Mouse (Mus musculus): ENCODE results near the gene Olfr1378. TPM values are rescaled to one million over a fixed set of nuclear protein-coding genes. Genes with fewer than 3 reads are reported as not detected.

Gene Olfr1378
- polyA plus RNA-seq, 1 experiment, result 0.04 TPM

- Histone ChIP-seq H3K27me3 (ENCODE audit: control insufficient read depth, insufficient read depth, low read length) (no peaks in the 10 kb centered on the region), H3K4me1 (ENCODE audit: control insufficient read depth, insufficient read depth, low read length) (no peaks in the 10 kb centered on the region), H3K4me3 (ENCODE audit: control insufficient read depth, low read depth, low read length) (no peak within 1 kb of the TSS), H3K36me3 (ENCODE audit: control insufficient read depth, insufficient read depth, low read length) (no peaks in the 10 kb centered on the region), H3K27ac (ENCODE audit: control insufficient read depth, insufficient read depth, low read depth, low read length) (no peak within 1 kb of the TSS)
- TF ChIP-seq CTCF (IDR thresholded peaks at IDR 0.05; ENCODE audit: control insufficient read depth, insufficient read depth, insufficient replicate concordance, low read depth, low read length) (no peak), POLR2A (IDR thresholded peaks at IDR 0.05; ENCODE audit: control insufficient read depth, low read depth, low read length) (no peak)
Measured at GRCm38 (mm10) chr11:51003296-51003695, 37.0 kb downstream of the Olfr1378 start, which contains the start of gene Olfr51. Gene Olfr51 (plus strand): TSS chr11:51003596.

GRCm38 (mm10) chr11:51011821-51012220, 45.5 kb downstream of the Olfr1378 start:
- Histone ChIP-seq H3K4me1 (ENCODE audit: control insufficient read depth, insufficient read depth, low read length) (no peaks in the 10 kb centered on the region), H3K27me3 (ENCODE audit: control insufficient read depth, insufficient read depth, low read length) (no peaks in the 10 kb centered on the region), H3K27ac (ENCODE audit: control insufficient read depth, insufficient read depth, low read depth, low read length) (no peak overlapping the region), H3K4me3 (ENCODE audit: control insufficient read depth, low read depth, low read length) (no peak overlapping the region), H3K36me3 (ENCODE audit: control insufficient read depth, insufficient read depth, low read length) (no peaks in the 10 kb centered on the region)
- no peak for TF ChIP-seq CTCF (IDR thresholded peaks at IDR 0.05; ENCODE audit: control insufficient read depth, insufficient read depth, insufficient replicate concordance, low read depth, low read length)
- TF ChIP-seq POLR2A (IDR thresholded peaks at IDR 0.05; ENCODE audit: control insufficient read depth, low read depth, low read length), result no peak

- Histone ChIP-seq H3K36me3 (ENCODE audit: control insufficient read depth, insufficient read depth, low read length) (no peaks in the 10 kb centered on the region), H3K27me3 (ENCODE audit: control insufficient read depth, insufficient read depth, low read length) (no peaks in the 10 kb centered on the region), H3K4me1 (ENCODE audit: control insufficient read depth, insufficient read depth, low read length) (no peaks in the 10 kb centered on the region), H3K4me3 (ENCODE audit: control insufficient read depth, low read depth, low read length) (no peak within 1 kb of the TSS), H3K27ac (ENCODE audit: control insufficient read depth, insufficient read depth, low read depth, low read length) (no peak within 1 kb of the TSS)
- TF ChIP-seq POLR2A (IDR thresholded peaks at IDR 0.05; ENCODE audit: control insufficient read depth, low read depth, low read length) (no peak), CTCF (IDR thresholded peaks at IDR 0.05; ENCODE audit: control insufficient read depth, insufficient read depth, insufficient replicate concordance, low read depth, low read length) (no peak)
Measured at GRCm38 (mm10) chr11:51013936-51014335, 47.6 kb downstream of the Olfr1378 start, which contains the start of gene Olfr54. Gene Olfr54 (plus strand): TSS chr11:51014236.

- no peak overlapping the region for H3K4me3 ChIP-seq (ENCODE audit: control insufficient read depth, low read depth, low read length)
- no peak overlapping the region for H3K27ac ChIP-seq (ENCODE audit: control insufficient read depth, insufficient read depth, low read depth, low read length)
- TF ChIP-seq POLR2A (IDR thresholded peaks at IDR 0.05; ENCODE audit: control insufficient read depth, low read depth, low read length), result no peak
- no peak for TF ChIP-seq CTCF (IDR thresholded peaks at IDR 0.05; ENCODE audit: control insufficient read depth, insufficient read depth, insufficient replicate concordance, low read depth, low read length)
- H3K4me1 ChIP-seq (ENCODE audit: control insufficient read depth, insufficient read depth, low read length), result no peaks in the 10 kb centered on the region
- no peaks in the 10 kb centered on the region for H3K36me3 ChIP-seq (ENCODE audit: control insufficient read depth, insufficient read depth, low read length)
- H3K27me3 ChIP-seq (ENCODE audit: control insufficient read depth, insufficient read depth, low read length), result no peaks in the 10 kb centered on the region
Measured at GRCm38 (mm10) chr11:51016341-51016740, 50.0 kb downstream of the Olfr1378 start.

Other genes starting within 250 kb of the Olfr1378 start
- gene Zfp354c, start 138.8 kb upstream of the Olfr1378 start, polyA plus RNA-seq (2012; rRNA removed), result 1.5 and 2.1 TPM in 2 replicates
- gene Zfp879, start 125.0 kb upstream of the Olfr1378 start, polyA plus RNA-seq (2012; rRNA removed), result 0.58 and 0.60 TPM in 2 replicates
- gene Grm6, start 115.8 kb upstream of the Olfr1378 start, polyA plus RNA-seq (2012; rRNA removed), result 0.79 and 0.91 TPM in 2 replicates
- 0.13 and 0.36 TPM in 2 replicates for gene Zfp454, start 78.9 kb upstream of the Olfr1378 start, polyA plus RNA-seq (2012; rRNA removed)
- gene Zfp2, start 50.4 kb upstream of the Olfr1378 start, polyA plus RNA-seq (2012; rRNA removed), result 0.32 and 0.37 TPM in 2 replicates
- 1.8 and 1.9 TPM in 2 replicates for gene Zfp354b, start 34.9 kb upstream of the Olfr1378 start, polyA plus RNA-seq (2012; rRNA removed)
- 76.9 and 80.1 TPM in 2 replicates for gene 4933414I15Rik, start 22.8 kb upstream of the Olfr1378 start, polyA plus RNA-seq (2012; rRNA removed)
- gene Prop1, start 12.8 kb upstream of the Olfr1378 start, polyA plus RNA-seq (2012; rRNA removed), result not detected in 2 replicates
- not detected in 2 replicates for gene Olfr1377, start 15.4 kb downstream of the Olfr1378 start, polyA plus RNA-seq (2012; rRNA removed)
- gene Olfr51, start 37.1 kb downstream of the Olfr1378 start, polyA plus RNA-seq (2012; rRNA removed), result not detected in 2 replicates
- gene Olfr54, start 47.7 kb downstream of the Olfr1378 start, polyA plus RNA-seq (2012; rRNA removed), result not detected in 2 replicates
- gene Olfr1375, start 81.6 kb downstream of the Olfr1378 start, polyA plus RNA-seq (2012; rRNA removed), result not detected in 2 replicates
- 0.54 and 1.2 TPM in 2 replicates for gene Zfp354a, start 92.7 kb downstream of the Olfr1378 start, polyA plus RNA-seq (2012; rRNA removed)

Measured in testis, adult 2 months (tissue).